Mouse (Mus musculus): ENCODE measurements around the gene Calr4.

GRCm38 (mm10) chr4:109225606-109226005 lies 8.7 kb upstream of the Calr4 start:
- TF ChIP-seq POLR2A (IDR thresholded peaks at IDR 0.05; ENCODE audit: borderline replicate concordance, insufficient read depth, low read length) (no peak), CTCF (IDR thresholded peaks at IDR 0.05; ENCODE audit: borderline replicate concordance, insufficient read depth, low read depth, low read length) (no peak)
